Mouse (Mus musculus) brain, embryonic 14.5 days (tissue): Measurements from ENCODE around the gene Tjp1.

Experiments
- CTCF ChIP-seq: fragments of 200-500 bp; IDR thresholded peaks from 2 replicates; pipeline ENCODE4 v1.5.1; 2012; ENCODE audit warnings: inconsistent platforms, mild to moderate bottlenecking, moderate library complexity, borderline replicate concordance; ENCODE audit not compliant: insufficient read depth, insufficient read length; ENCODE audit errors: extremely low read depth
- POLR2A ChIP-seq: fragments of 200-500 bp; IDR thresholded peaks from 2 replicates; pipeline ENCODE4 v1.6.1; 2012; ENCODE audit warnings: mild to moderate bottlenecking, inconsistent platforms, borderline replicate concordance; ENCODE audit not compliant: poor library complexity, insufficient read depth, insufficient read length, severe bottlenecking; ENCODE audit errors: extremely low read depth

GRCm38 (mm10) chr7:65424519-65424918, 103.1 kb downstream of the Tjp1 start:
- TF ChIP-seq CTCF (no peak), POLR2A (no peak)
